Mouse (Mus musculus) heart, postnatal 0 days (tissue): ENCODE results near the gene Atp1a1. TPM values are rescaled to one million over a fixed set of nuclear protein-coding genes. Genes with fewer than 3 reads are reported as not detected.
A peak's percentile ranks its signal among the peaks of the same experiment; 100 is the strongest.

Experiments used
- ATAC-seq: fragments of 200-750 bp; cut with Nextera tagmentation; 2 replicates; pipeline ENCODE4 v1.8.0; 2017; ENCODE audit warnings: low read depth, moderate number of reproducible peaks, moderate library complexity; ENCODE audit not compliant: insufficient read depth
- DNase-seq: peaks from one replicate; pipeline ENCODE4 v3.0.0-alpha.2; 2016; ENCODE audit warnings: low spot score
- H3K27ac ChIP-seq: fragments of 300-500 bp; sonication (generic); 2 replicates; pipeline ENCODE4 v1.5.1; 2014; ENCODE audit warnings: low read depth, mild to moderate bottlenecking
- H3K27me3 ChIP-seq: fragments of 300-500 bp; sonication (generic); 2 replicates; pipeline ENCODE4 v1.6.1; 2014; ENCODE audit warnings: low read length, mixed read lengths; ENCODE audit not compliant: control insufficient read depth, insufficient read depth
- H3K36me3 ChIP-seq: fragments of 300-500 bp; sonication (generic); replicated peaks from 2 replicates; pipeline ENCODE4 v1.6.1; 2014; ENCODE audit warnings: low read length, mixed read lengths; ENCODE audit not compliant: control insufficient read depth, insufficient read depth
- H3K4me1 ChIP-seq: fragments of 300-500 bp; sonication (generic); 2 replicates; pipeline ENCODE4 v1.6.1; 2014; ENCODE audit warnings: antibody characterized with exemption; ENCODE audit not compliant: control insufficient read depth, insufficient read depth
- H3K4me2 ChIP-seq: fragments of 300-500 bp; sonication (generic); 2 replicates; pipeline ENCODE4 v1.6.1; 2014; ENCODE audit warnings: low read depth, mild to moderate bottlenecking, low read length, moderate library complexity
- H3K4me3 ChIP-seq: fragments of 300-500 bp; sonication (generic); 2 replicates; pipeline ENCODE4 v1.5.1; 2014; ENCODE audit warnings: low read depth, low read length
- H3K9ac ChIP-seq: fragments of 300-500 bp; sonication (generic); replicated peaks from 2 replicates; pipeline ENCODE4 v1.6.1; 2014; ENCODE audit warnings: low read depth, low read length, mixed read lengths
- H3K9me3 ChIP-seq: fragments of 300-500 bp; sonication (generic); replicated peaks from 2 replicates; pipeline ENCODE4 v1.6.1; 2016; ENCODE audit warnings: low read length; ENCODE audit not compliant: control insufficient read depth
- CTCF ChIP-seq: IDR thresholded peaks from 2 replicates; pipeline ENCODE4 v1.5.1; 2016; ENCODE audit warnings: antibody characterized with exemption, control low read depth, low read depth
- EP300 ChIP-seq: IDR thresholded peaks from 2 replicates; pipeline ENCODE4 v1.6.1; 2016; ENCODE audit warnings: antibody characterized with exemption, low read depth
- WGBS: fragments of 180-500 bp; shearing (Covaris S2); extraction: QIAGEN DNeasy Blood & Tissue Kit; methylation state at CpG from one replicate; pipeline ENCODE4 v1.1.7; 2014; 5-methylcytosine and 5-hydroxymethylcytosine counted together
- polyA plus RNA-seq: library from polyadenylated mRNA; unstranded; fragments of >200 nt; fragmentation: Nextera tagmentation; extraction: Ambion mirVana; gene quantifications from 2 replicates; pipeline ENCODE4 v1.2.1, GENCODE M21; 2015
- total RNA-seq: library from RNA; depleted of rRNA; stranded (reverse); fragments of >200 nt; gene quantifications from 2 replicates; pipeline ENCODE4 v1.2.3, GENCODE M21; 2014; ENCODE audit warnings: low replicate concordance

The Atp1a1 gene
- total and polyA plus RNA-seq, 2 experiments from 2014 or later = 257 to 914 TPM

DNA sequence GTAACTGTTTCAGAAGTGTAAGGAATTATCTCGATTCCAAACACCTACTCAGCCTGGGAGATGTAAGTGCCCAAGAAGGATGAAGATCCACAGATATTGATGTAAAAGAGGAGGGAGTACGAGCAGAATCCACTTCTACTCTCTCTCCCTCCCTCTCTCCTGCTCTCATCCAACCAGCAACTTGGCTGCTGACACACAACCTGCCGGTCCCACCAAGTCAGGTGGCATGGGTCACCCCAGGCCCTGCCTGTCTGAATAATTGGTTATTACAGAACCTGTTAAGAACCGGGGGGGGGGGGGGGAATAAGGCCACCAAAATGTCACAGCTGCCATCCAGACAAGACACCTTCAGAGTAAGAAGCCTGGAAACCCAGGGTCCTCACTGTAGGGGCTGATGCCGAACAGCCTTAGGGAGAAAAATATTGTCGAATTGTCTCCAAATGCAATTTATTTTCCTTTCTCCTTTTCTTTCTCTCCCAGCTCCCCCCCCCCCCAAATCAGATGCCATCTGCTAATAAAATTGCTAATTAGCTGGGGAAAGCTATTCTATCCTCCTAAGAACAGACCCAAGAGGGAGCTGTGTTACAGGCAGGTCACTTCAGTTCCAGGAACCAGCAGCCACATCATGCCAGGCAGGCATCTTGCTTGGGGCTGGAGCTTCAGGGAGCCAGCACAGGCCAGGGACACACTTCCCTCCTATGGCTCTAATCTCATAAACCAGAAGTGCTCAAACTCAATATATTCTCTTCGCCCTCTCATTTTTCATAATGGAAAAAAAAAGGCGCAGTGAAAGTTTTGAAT is 6.7 kb upstream of the Atp1a1 start:
- TF ChIP-seq CTCF (0 out of 2 replicates have a peak, but pooled peaks have one; percentile 10), EP300 (no peak)
- Histone ChIP-seq H3K9ac (no peak overlapping the region), H3K27ac (no peak overlapping the region), H3K4me3 (no peak overlapping the region), H3K4me2 (no peak overlapping the region), H3K4me1 (peaks cover 5% of the 10 kb centered on the region; the same call in 1 of the 2 replicates), H3K9me3 (no peaks in the 10 kb centered on the region), H3K36me3 (no peaks in the 10 kb centered on the region), H3K27me3 (no peaks in the 10 kb centered on the region)
- 80% methylated on average over 8 of the region's 8 CpGs for WGBS
- ATAC-seq = no peak
- DNase-seq = no peak

DNA sequence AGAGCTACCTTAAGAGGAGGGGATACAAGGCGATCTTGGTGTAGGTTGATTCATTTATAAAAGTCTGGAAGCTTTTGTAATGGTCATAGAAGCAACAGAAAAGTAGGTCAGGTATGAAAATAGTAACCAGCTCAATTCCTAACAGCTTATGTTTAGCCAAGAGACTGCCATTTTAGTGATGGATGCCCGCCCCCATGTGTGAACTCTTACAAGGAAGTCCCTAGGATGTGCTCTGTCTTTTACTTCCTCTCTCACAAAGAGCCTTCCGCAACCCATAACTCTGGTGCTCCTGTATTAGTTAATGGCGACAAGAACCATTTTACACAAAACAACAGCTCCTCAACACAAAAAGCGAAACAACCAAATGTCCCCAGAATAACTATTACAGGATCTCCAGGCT is 4.8 kb upstream of the Atp1a1 start:
- Histone ChIP-seq H3K27me3 (no peaks in the 10 kb centered on the region), H3K4me2 (no peak overlapping the region), H3K27ac (no peak overlapping the region), H3K9ac (no peak overlapping the region), H3K9me3 (no peaks in the 10 kb centered on the region), H3K4me1 (peaks cover 5% of the 10 kb centered on the region; the same call in 1 of the 2 replicates), H3K4me3 (no peak overlapping the region), H3K36me3 (no peaks in the 10 kb centered on the region)
- TF ChIP-seq CTCF = no peak
- TF ChIP-seq EP300 = no peak
- WGBS = 90% methylated on average over 5 of the region's 5 CpGs
- DNase-seq = no peak
- no peak for ATAC-seq

DNA sequence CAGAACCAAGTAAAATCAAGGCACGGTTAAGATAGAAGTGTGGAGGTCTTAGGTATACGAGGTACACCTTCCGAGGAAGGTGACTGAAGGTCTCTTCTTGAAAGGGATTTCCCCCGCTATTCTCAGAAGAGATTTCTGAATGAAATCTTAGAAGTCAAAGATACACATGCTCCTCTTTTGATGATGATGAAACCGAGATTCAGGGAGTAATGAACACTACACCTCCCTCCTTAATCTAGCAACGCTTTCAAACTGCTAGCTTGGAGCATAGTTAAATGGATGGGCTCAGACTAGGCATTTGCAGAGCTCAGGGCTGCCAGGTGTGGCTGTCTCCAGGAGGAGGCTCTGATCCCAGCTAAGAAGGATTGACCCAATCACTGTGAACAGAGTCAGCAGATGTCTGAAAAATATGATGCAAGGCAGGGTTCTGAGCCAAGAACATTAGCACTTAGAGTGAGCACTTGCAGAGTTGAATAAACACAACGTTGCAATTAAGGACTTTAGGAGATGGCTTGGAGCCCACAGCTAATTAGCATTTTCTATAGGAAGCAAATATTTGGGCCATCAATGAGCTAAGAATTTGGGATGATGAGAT is 2.5 kb upstream of the Atp1a1 start:
- Histone ChIP-seq H3K4me1 (no peaks in the 10 kb centered on the region), H3K4me3 (no peak overlapping the region), H3K9me3 (no peaks in the 10 kb centered on the region), H3K27ac (no peak overlapping the region), H3K36me3 (no peaks in the 10 kb centered on the region), H3K27me3 (no peaks in the 10 kb centered on the region), H3K4me2 (no peak overlapping the region), H3K9ac (no peak overlapping the region)
- WGBS = 81% methylated on average over 7 of the region's 7 CpGs
- ATAC-seq = no peak
- TF ChIP-seq CTCF (no peak), EP300 (no peak)
- DNase-seq = no peak

DNA sequence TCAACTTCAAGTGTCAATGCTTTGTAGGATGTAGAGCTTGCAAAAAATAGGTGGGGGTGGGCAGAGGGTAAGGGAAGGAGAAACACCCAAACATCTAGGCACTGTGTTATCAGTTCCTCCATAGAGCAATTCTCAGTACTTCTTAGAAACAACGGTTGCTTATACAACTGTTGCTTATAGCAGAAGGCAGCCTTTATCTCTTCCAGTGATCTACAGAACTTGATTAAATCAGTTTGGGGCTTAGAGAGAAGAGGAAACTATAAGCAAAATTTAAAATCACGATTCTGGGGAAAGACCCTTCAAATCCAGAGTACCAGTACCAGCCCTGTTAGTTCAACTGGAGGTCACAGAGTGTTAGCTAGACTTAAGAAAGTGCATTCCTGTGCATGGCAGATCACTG is 1.2 kb upstream of the Atp1a1 start:
- ATAC-seq = no peak
- Histone ChIP-seq H3K36me3 (no peaks in the 10 kb centered on the region), H3K27me3 (no peaks in the 10 kb centered on the region), H3K4me2 (no peak overlapping the region), H3K9me3 (no peaks in the 10 kb centered on the region), H3K4me1 (peaks cover 9% of the 10 kb centered on the region; the same call in 1 of the 2 replicates), H3K27ac (no peak overlapping the region), H3K9ac (no peak overlapping the region), H3K4me3 (no peak overlapping the region)
- DNase-seq = no peak
- TF ChIP-seq EP300 (no peak), CTCF (no peak)
- 26% methylated on average over 2 of the region's 2 CpGs for WGBS

DNA sequence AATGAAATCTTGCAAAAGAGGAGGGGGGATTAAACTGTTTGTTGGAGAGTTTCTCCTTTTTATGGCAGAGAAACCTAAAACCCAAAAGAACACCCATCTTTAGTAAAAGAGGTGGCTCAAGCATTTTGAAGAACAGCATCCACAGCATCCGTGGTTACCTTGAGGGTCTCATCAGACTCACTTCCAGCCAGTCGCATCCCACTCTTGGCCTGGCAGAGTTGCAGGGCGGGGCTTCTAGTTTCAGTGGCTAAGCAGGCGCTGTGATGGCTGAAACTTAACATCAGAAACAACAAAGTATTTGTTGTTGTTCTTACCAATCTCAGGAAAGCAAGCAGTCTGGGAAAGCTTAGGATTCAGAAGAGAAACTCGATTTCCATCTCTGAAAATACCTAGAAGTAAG is 807 bp upstream of the Atp1a1 start:
- 30% methylated on average over 5 of the region's 5 CpGs for WGBS
- no peaks in the 10 kb centered on the region for H3K9me3 ChIP-seq
- H3K27ac ChIP-seq = no peak overlapping the region
- DNase-seq (no peak), ATAC-seq (no peak)
- H3K9ac ChIP-seq = peak overlapping the region; percentile 99; the same call in 1 of the 2 replicates
- peak overlapping the region; percentile 85 for H3K4me2 ChIP-seq
- H3K27me3 ChIP-seq = no peaks in the 10 kb centered on the region
- TF ChIP-seq CTCF = no peak
- no peak for TF ChIP-seq EP300
- peaks cover 12% of the 10 kb centered on the region; the same call in 1 of the 2 replicates for H3K4me1 ChIP-seq
- H3K4me3 ChIP-seq = peak overlapping the region; percentile 82
- no peaks in the 10 kb centered on the region for H3K36me3 ChIP-seq
